Mouse (Mus musculus) urinary bladder, postnatal 36 days (tissue): ENCODE results near the gene Pfn4.
A peak's percentile ranks its signal among the peaks of the same experiment; 100 is the strongest.
"Not testable (repeated sequence)": the region's sequence is repeated elsewhere in the genome, so short reads cannot be mapped to it uniquely, and the experiment has no call there.

ENCODE experiments used
- DNase-seq, 2 experiments: peaks; one replicate each; pipeline ENCODE4 v3.0.0; 2022; ENCODE audit warnings: low spot score in 2 of 2, mixed read lengths in 1 of 2

The Pfn4 gene

DNA sequence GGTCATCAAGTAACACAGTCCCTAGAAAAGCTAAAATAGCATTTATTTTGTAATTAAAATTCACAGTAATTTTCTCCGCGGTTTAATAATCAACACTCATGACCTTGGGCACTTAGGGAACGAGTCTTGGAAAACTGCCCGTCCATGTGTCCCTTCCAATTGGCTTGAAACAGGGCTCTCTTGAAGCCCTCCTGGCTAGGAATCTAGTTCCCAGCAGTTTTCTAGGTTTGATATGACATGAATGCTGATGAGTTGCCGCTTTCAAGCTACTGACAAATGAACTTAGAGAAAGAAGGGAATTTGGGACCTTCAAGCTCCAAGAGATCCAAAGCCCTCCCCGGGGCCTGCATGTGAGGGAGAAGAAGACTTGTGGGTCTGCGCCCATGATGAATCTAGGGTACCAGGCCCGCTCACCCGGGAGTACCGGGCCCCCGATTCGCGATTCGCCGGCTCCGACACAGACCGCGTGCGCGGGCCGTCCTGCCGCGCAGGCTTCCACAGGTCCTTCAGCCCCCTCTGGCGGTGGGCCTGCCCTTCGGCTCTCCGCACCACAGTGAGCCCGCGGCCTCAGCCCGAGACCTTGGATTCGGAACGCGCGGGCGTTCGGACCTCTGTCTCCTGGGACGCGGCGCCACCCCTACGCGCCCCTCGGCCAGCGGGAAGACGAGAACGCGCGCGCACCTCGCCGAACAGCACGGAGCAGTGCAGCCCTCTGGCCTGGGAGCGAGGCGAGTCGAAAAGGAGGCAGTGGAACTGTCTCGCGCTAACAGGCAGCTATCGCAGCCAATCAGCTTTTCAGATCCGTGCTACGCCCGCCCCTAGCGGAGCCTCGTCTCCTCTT, at the start of gene Pfn4, which contains the start of gene Fam228b:
Pfn4 (plus strand) TSS at position 531 of the 841 bp plus-strand sequence.
Fam228b (minus strand) TSS at position 776 of the 841 bp plus-strand sequence.
- DNase-seq: peak; percentile 96 to 98

DNA sequence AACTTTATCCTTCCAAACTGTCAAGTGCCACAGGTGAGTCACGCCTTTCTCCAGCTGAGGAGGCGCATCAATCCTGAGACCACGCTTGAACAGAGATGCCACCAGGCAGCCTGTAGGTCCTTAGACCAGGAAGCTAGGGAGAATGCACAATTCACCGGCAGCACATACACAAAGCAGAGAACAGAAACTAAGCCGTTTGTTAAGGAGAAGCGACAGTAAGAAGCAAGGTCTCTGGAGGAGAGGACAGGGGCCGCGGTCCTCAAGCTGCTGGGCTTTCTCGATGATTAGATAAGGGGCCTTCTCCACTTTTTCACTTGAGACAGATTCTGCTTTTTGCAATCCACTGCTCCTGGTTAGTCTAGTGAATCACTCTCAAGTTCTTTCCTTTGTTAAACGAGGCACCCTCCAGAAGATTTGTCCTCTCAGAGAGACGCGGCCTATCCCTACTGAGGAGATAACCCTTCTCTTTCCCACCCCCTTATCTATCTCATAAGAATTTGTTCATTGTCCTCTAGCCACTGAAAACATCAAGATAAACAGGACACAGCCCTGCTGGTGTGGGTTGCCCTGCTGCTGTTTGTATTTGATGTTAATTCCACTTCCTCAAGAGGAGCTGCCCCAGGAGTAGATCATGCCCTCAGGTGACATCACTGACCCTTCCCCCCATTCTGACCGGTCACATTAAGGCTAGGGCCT, 49.6 kb upstream of the Pfn4 start:
- DNase-seq: no peak

DNA sequence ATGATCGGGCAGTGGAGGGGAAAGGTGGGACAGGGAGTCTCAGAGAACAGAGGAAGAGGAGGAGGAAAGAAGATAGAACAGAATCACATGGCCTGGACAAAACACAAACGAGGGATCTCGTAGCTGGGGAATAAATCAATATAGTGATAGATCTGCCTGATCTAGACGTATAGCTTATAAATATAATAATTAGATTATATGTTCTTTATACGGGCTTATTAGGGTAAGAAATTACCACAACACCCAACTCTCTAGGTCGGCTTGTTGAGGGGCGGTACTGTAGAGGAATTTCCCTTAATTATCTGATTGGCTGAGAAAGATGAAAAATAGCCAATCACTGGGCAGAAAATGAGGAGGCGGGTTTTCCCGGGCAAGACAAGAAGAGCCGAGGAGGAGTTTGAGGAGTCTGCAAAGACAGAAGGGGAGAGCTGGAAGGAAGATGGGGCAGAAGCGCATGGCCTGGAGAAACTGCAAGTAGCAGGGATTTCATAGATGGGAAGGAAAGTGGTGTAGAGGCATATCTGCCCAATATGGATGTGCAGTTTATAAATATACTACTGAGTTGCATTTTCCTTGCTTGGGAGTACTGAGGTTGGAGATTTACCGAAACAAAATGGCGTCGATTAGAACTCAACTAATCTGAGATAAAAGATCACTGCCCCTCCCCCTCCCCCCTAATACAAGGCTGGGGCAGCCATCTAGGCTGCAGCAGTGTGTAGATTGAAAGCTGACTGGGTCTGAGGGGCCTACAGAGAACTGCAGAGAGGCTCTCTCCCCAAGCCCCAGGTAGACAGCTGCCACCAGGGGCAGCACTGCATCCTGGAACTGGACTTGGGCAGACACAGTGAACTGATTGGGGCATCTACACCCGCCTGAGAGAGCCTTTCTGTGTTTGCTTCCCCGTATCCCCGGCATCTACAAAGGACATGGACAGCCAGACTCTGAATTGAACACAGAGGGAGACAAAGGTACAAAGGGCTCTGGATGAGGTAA, 48.8 kb upstream of the Pfn4 start:
- no peak for DNase-seq

DNA sequence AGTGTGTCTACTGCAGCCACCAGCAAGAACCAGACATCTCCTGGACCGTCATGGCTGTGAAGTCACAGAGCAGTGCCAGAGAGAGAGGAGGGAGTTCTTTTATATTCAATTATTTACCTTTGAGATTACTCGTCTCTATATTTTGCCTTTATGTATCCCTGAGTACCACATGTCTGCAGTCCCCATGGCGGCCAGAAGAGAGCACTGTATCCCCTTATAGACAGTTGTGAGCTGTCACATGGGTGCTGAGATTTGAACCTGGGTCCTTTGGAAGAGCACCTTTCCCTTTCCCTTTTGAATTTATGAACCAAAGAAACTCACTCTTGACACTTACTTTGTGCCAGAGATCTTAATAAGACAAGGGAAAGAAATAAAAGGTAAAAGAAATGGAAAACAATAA, 39.7 kb upstream of the Pfn4 start:
- no peak for DNase-seq

DNA sequence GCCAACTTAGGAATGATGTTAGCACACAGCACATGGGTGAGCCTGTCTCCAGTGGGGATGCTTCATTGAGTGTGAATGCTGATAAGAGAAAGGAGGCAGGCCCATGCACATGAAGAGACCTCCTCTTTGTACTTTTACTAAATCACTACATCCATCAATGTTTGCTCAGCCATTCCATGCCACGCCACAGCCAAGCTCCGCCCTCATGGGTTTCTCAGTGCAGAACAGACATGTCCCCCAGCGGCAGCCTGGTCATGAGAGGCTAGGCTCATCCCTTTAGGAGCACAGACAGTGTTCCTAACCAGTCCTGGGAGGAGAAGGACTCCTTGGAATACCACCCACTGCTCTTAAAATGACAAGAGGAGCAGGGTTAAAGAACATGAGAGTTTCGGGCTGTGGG, 37.2 kb upstream of the Pfn4 start:
- DNase-seq: no peak

DNA sequence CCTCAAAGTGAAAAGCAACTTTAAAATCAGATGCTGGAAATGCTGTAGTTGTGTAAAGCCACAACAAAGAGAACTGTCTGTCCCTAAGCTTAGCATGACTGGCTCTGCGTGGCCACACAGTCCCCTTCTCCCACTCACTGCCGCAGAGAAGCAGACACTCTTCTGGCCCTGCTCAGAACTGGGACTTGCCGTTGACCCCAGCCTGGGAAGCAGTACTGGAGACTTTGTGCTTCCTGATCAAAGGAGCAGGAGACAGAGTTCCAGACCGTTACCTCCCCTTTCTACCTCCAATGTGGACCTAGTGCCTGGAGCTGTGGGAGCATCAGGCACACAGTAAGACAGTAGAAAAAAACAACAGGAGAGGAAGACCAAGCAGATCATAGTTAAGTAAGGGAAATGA, 36.5 kb upstream of the Pfn4 start:
- no peak for DNase-seq

DNA sequence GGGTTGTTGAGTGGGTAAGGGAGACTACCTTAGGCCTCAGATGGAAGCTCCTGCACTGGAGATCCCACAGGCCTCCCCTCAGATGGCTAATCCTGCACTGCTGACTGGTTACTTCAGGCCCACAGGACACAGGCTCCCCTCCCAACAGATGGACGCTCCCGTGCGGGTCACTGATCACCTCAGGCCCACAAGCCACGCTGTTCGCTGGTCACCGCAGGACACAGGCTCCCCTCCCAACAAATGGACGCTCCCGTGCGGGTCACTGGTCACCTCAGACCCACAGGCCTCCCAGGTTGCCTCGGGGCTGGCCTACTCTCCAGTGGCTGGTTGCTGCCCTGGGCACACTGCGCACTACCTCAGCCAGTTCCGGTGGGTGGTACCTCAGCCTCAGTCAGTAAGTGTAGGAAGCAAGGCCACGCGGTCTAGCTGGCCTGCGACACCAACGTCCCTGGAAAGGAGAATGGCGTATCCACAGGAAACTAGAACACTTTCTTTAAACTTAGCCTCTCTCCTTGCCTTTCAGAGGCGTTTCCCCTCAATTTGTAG, 30.7 kb upstream of the Pfn4 start, which contains the start of gene Fam228a:
Fam228a (minus strand) TSS at position 400 of the 546 bp plus-strand sequence.
- DNase-seq: no peak

DNA sequence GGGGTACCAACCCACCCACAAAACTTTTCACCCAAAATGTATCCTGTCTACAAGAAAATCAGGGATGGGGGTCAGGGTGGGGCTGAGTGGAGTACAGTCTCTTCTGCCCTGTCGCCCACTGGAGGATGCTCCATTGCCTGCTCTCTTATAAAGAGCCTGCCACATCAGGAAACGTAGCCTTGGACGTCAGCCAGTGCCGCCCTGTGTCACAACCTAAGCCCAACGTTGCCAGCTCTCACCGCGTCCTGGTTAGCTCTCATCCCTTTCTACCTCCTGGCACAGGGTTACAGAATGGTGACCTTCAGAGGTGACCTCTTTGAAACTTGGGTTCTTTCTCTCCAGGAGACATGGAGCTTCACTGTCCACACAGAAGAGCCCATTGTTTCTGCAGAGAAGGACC, 28.0 kb upstream of the Pfn4 start:
- no peak for DNase-seq

DNA sequence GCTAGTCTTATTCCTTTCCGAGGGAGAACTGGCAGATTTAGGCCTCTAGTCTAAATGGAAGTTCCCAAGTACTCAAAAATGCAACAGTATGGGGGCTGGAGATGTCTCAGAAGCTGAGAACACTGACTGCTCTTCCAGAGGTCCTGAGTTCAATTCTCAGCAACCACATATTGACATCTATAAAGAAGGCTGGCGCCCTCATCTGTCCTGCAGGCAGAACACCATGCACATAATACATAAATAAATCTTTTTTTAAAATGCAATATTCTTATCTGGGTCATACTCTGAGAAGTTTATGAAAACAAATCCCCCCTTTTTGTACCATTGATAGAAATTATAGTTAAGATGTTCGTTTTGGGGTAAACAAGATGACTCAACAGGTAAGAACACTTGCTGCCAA, 26.6 kb upstream of the Pfn4 start:
- DNase-seq: no peak

DNA sequence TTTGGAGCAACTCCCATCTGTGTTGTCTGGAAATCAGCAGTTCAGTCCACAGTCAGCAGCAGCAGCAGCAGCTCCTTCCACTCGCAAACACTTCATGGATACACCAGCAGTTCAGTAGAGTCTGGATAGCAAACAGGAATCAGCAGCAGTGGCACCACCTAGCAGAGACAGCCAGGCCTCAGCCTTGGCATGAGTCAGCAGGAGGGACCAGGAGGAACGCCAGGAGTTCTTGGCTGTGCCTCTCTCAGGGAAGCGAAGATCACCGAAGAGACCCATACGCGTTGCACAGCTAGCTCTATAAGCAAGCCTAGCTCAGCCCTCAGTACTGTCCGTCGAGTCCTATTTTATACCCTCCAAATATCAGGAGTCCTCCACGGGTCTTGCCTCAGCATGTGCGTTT, 24.3 kb upstream of the Pfn4 start:
- DNase-seq: no peak

DNA sequence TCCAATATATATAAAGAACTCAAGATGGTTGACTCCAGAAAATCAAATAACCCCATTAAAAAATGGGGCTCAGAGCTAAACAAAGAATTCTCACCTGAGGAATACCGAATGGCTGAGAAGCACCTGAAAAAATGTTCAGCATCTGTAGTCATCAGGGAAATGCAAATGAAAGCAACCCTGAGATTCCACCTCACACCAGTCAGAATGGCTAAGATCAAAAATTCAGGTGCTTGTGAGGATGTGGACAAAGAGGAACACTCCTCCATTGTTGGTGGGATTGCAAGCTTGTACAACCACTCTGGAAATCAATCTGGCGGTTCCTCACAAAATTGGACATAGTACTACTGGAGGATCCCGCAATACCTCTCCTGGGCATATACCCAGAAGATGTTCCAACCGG, 14.4 kb upstream of the Pfn4 start:
- not testable (repeated sequence) for DNase-seq

DNA sequence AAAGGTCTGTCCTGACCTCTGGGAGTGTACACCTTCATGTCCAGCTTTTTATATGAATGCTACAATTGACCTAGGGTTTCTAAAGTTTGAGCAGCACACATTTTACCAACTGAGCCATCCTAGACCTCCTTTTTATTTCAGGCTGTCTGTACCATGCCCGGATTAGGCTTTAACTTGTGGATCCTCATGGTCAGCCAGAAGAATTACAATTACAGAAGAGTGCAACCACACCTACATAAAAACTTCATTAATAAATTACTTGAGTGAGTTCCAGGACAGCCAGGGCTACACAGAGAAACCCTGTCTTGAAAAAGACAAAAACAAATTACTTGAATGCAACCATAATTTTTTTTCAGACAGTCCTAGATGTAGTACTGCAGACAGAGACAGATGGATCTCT, 11.8 kb upstream of the Pfn4 start:
- no peak for DNase-seq

DNA sequence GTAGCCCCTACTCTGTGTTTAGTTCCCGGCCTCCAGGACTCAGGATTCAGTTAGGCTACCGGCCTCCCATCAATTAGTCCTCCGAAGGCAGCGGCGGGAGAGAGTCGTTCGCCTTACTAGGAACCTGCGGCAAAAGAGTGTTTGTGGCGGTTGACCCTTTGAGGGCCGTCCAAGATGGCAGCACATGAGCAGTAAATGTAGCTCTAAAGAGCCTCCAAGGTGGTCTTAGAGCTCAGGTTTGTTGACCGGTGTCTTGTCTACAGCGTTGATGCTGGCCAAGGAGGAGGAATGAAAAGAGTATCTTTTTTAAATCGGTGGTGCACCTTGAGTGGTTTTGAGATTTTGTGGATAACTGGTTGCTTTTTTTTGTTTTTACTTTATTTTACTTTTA, 506 bp downstream of the Pfn4 start:
- DNase-seq: no peak

DNA sequence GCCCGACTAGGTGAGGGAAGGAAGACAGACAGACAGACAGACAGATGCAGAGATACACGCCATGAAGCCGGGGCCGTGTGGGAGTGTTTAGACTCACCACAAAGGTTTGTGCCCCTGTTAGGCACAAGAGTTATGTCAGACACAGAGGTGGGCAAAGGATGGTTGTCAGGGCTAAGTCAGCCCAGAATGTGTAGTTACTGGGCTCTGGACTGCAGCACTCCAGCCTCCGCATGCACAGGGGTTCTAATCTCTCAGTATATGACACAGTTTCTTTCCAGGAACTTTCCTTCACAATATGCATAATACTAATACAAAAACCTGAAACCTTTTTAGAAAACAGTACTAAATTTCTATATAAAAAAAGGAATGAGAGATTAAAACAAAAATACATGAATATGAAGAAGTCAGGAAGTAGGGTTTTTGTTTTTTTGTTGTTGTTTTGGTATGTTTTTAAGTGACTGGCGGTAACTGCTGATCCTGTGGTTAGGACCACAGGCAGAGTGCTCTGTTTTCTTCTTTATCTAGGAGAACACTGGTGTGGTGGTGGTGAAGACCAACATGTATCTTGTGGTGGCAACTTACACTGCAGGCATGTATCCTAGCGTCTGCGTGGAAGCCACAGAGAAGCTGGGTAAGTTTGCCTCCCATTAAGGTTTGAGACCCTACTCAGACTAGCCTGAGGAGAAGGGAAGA, 6.2 kb downstream of the Pfn4 start:
- DNase-seq: no peak

DNA sequence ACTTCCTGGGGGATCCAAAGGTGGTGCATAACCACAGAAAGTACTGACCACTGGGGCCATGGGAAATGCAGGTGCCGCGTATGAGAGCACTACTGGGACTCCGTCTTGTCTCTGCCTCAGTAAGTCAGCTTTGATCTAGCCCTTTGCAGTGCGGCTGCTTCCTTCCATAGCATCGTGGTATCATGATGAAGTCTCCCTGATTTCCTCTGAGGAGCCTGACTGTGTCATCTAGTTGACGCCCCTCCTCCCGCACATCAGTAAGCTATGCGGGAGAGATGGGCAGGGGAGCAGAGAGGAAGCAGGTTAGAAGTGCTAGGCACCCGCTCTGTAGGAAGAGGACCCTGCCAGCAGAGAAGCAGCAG, 6.7 kb downstream of the Pfn4 start:
- no peak for DNase-seq

DNA sequence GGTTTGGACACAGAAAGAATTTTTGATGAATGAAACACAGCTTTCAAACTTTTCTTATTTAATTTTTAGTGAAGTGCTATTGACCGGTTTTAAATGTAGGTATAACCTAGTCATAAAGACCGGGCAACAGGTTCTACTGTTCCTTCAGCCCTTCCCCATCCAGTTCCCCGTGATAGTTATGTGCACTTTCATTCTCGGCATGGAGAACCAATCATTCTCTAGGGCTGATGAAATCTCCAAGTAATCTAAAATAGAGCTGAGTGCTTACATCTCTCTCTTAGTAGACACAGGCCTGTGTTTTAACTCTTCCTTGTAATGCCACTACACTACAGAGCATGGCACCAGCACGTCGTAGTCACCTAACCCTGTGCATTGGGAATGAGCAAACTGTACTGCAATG, 8.9 kb downstream of the Pfn4 start:
- DNase-seq: no peak

DNA sequence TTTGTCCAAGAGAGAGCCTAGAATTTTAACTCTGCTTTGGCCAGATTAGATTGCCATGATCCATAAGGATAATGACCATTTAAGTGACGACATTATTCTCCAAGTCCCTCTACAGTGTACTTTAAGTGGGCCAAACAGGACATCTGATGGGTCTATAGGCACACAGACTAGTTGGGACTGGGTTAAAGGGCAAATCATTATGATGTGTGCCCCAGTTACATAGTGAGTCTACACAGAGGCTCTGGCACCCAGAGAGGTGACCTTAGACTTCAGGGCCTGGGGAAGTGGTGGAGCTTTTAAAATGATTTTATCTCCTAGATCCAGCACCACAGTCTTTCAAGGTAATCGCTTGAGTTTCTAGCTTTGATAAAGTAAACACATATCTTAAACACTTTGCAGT, 11.4 kb downstream of the Pfn4 start:
- no peak for DNase-seq

DNA sequence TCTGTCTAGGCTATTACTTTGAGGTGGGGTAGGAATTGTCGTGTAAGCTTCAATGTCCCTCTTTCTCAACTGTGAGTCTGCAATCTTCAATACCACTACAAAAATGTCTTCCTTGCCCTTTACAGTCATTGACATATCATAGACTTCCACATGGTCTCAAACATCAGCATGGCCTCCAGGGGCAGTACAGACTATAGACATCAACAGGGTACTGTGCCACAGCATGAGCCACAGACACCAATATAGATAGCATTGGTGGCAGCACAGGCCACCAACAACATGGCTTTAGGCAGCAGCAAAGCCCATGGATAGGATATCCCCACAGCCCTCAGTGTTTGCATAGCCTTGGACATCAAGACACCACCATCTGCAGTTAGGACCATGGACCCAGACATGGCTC, 12.4 kb downstream of the Pfn4 start:
- no peak for DNase-seq

DNA sequence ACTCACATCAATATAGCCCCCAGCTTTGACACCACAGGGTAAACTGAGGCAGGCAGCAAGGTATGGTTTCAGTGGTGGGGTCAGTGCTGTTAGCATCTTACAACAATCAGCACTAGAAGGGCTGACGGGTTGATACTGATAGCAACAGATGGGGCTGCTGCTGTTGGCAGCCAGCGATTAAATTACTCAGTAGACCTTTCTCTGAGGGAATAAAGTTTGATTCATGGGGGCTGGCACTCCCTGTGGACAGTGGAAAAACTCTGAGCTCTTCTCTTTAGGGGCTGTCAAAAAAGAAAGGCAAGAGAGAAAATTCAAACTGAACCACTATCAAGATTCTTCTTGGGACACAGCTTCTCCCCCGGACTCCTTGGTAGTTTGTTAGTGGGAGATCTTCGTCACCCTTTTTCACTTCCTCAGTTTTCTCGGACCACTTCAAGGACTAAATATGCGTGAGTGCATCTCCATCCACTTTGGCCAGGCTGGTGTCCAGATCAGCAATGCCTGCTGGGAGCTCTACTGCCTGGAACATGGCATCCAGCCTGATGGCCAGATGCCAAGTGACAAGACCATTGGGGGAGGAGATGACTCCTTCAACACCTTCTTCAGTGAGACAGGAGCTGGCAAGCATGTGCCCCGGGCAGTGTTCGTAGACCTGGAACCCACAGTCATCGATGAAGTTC, 13.0 kb downstream of the Pfn4 start:
- DNase-seq: not testable (repeated sequence)

DNA sequence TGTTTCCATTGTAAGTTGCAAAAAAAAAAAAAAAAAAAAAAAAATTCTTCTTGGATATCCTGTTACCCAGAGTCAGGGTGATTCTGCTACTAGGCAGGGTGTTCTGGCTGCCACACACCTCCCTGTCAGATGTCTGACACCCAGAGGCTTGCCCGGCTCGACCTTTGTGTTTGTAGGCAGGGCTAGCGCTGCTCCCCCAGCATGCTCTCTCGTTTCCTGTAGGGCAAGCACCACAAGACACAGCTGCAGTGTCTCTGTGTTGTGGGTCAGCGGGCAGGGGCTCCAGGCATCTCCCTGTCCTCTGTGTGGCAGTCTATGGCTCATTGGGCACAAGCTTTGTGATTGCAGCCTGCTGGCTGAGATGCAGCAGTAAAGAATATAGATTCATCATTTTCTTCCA, 14.8 kb downstream of the Pfn4 start:
- DNase-seq: no peak

DNA sequence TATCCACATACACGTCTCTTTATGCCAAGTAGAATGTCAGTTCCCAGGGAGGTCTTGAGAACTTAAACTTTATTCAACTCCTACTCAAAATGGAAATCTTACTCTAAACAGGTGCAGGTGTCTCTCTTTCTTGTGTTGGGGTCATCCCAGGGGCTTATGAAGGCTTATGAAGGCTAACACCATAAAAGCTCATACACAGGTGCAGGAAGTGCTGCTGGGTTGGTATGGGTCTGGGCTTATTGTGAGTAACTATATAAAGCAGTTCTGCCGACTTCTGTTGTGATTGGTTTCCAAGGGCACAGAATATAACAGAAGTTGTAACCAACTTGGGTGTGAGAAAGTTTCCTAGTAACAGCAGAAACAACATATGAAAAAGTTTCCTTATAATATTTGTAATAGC, 15.6 kb downstream of the Pfn4 start:
- no peak for DNase-seq
